Mouse (Mus musculus): Measurements from ENCODE around the gene Acan.

DNA sequence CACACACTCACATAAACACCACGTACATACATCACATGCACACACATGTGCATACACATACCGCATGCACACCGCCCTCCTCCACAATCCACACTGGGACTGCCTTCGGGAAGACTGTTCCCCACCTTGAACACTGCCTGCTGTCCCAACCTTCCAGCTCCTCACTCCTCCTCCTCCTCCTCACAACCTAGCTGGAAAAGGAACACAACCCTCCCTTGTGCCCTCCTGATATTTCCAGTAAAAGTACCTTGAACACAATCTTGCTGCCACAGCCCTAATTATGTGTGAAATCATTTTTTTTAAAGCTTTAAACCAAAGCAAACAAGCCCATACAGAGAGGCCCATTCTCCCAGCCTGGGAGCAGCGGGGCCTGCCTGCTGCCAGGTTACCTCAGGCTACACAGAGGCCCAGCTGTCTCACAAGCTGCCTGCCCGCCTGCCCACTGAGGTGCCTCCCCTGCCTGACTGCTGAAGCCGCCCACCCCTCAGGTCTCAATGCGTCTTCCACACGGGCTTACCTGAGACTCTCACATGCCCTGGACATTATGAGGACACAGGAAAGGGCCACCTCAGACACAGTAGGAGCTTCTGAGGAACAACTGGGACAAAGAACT is 31.9 kb upstream of the Acan start:
- TF ChIP-seq TCF12 (IDR thresholded peaks at IDR 0.05; ENCODE audit: insufficient read depth, poor library complexity, severe bottlenecking) (no peak), USF1 (IDR thresholded peaks at IDR 0.05; ENCODE audit: low read depth) (no peak), MYOD1 (IDR thresholded peaks at IDR 0.05; ENCODE audit: control insufficient read depth in 1 of 3, insufficient read length in 2 of 3, low read depth in 2 of 3) (no peak)

Data from myocyte (in vitro differentiated cells).